Mouse (Mus musculus): ENCODE results near the gene Epb41l4b.

- TF ChIP-seq CTCF (IDR thresholded peaks at IDR 0.05; ENCODE audit: control insufficient read depth, insufficient read depth, insufficient read length) (no peak), USF1 (IDR thresholded peaks at IDR 0.05; ENCODE audit: low read depth) (no peak), MAX (IDR thresholded peaks at IDR 0.05) (no peak), FOSL1 (IDR thresholded peaks at IDR 0.05; ENCODE audit: insufficient read depth, low read length, poor library complexity, severe bottlenecking) (no peak), MYOG (IDR thresholded peaks at IDR 0.05; ENCODE audit: control insufficient read depth, extremely low read depth, insufficient read length) (no peak)
These were observed 54.9 kb downstream of the Epb41l4b start for GRCm38 (mm10) chr4:57088301-57088700.
